Mouse (Mus musculus): ENCODE measurements at regions not wholly inside any gene's neighbourhood (a gene's known extent, or its start where the extent isn't known, plus 50 kb on each side); places are given as distances from the start of the nearest gene placed in this dataset.

- H3K27me3 ChIP-seq (ENCODE audit: control insufficient read depth in 1 of 2, insufficient read depth in 2 of 2, low read length in 2 of 2), result peaks cover 3 to 4% of the 10 kb centered on the region in 2 experiments; a peak in 3 of 4 replicates
- H3K4me1 ChIP-seq (ENCODE audit: control insufficient read depth in 1 of 2, insufficient read depth in 2 of 2, low read length in 2 of 2), result no peaks in the 10 kb centered on the region
- no peaks in the 10 kb centered on the region for H3K9me3 ChIP-seq (replicated peaks; ENCODE audit: insufficient read depth, low read length)
- TF ChIP-seq ZMIZ1 (IDR thresholded peaks at IDR 0.05; ENCODE audit: low read depth, low read length) (no peak), ETS1 (IDR thresholded peaks at IDR 0.05; ENCODE audit: low read depth, low read length) (no peak), KAT2A (conservative IDR thresholded peaks at IDR 0.05; ENCODE audit: low read depth, low read length) (no peak), MXI1 (IDR thresholded peaks at IDR 0.05; ENCODE audit: low read depth, low read length) (no peak), POLR2AphosphoS5 (IDR thresholded peaks at IDR 0.05; ENCODE audit: borderline replicate concordance, low read depth, low read length) (no peak), EP300 (IDR thresholded peaks at IDR 0.05; ENCODE audit: low read depth in 1 of 2, low read length in 2 of 2) (no peak), TCF12 (IDR thresholded peaks at IDR 0.05; ENCODE audit: low read depth, low read length) (no peak), MAX (IDR thresholded peaks at IDR 0.05; ENCODE audit: low read length) (no peak), RCOR1 (IDR thresholded peaks at IDR 0.05; ENCODE audit: low read depth, low read length) (no peak), MAZ (IDR thresholded peaks at IDR 0.05; ENCODE audit: low read depth, low read length) (no peak), CHD1 (IDR thresholded peaks at IDR 0.05; ENCODE audit: low read depth, low read length) (no peak), POLR2A (IDR thresholded peaks at IDR 0.05; ENCODE audit: control insufficient read depth in 1 of 2, insufficient read depth in 1 of 2, low read depth in 1 of 2, low read length in 2 of 2, poor library complexity in 1 of 2) (no peak), USF1 (IDR thresholded peaks at IDR 0.05; ENCODE audit: low read depth, low read length) (no peak)
- H3K36me3 ChIP-seq (ENCODE audit: control insufficient read depth in 1 of 2, insufficient read depth in 2 of 2, low read length in 2 of 2), result no peaks in the 10 kb centered on the region
- H3K4me3 ChIP-seq (ENCODE audit: control insufficient read depth in 1 of 2, insufficient read depth in 1 of 2, low read depth in 2 of 2, low read length in 2 of 2), result no peak overlapping the region
- H3K27ac ChIP-seq (ENCODE audit: control insufficient read depth, low read depth, low read length), result no peak overlapping the region
- no peaks in the 10 kb centered on the region for H3K79me2 ChIP-seq (ENCODE audit: control insufficient read depth, insufficient read depth, low read length, poor library complexity)
- DNase-seq (ENCODE audit: low read depth, low spot score), result no peak
- no peak overlapping the region for H3K9ac ChIP-seq (ENCODE audit: control insufficient read depth, low read depth, low read length, poor library complexity, severe bottlenecking)
Measured at GRCm38 (mm10) chr6:89236892-89237646, 125.4 kb downstream of the Plxna1 start.

GRCm38 (mm10) chr6:89238871-89239270 lies 123.5 kb downstream of the Plxna1 start:
- no peak overlapping the region for H3K27ac ChIP-seq (ENCODE audit: control insufficient read depth, low read depth, low read length)
- no peak overlapping the region for H3K9ac ChIP-seq (ENCODE audit: control insufficient read depth, low read depth, low read length, poor library complexity, severe bottlenecking)
- H3K36me3 ChIP-seq (ENCODE audit: control insufficient read depth in 1 of 2, insufficient read depth in 2 of 2, low read length in 2 of 2), result no peaks in the 10 kb centered on the region
- H3K79me2 ChIP-seq (ENCODE audit: control insufficient read depth, insufficient read depth, low read length, poor library complexity), result no peaks in the 10 kb centered on the region
- peaks cover 0 to 2% of the 10 kb centered on the region in 2 experiments; a peak in 1 of 4 replicates for H3K27me3 ChIP-seq (ENCODE audit: control insufficient read depth in 1 of 2, insufficient read depth in 2 of 2, low read length in 2 of 2)
- no peak for TF ChIP-seq ZNF384 (IDR thresholded peaks at IDR 0.05; ENCODE audit: low read depth, low read length)
- TF ChIP-seq EP300 (IDR thresholded peaks at IDR 0.05; ENCODE audit: low read depth in 1 of 2, low read length in 2 of 2), result no peak
- TF ChIP-seq RAD21 (IDR thresholded peaks at IDR 0.05; ENCODE audit: low read depth, low read length), result no peak
- no peak for TF ChIP-seq MAX (IDR thresholded peaks at IDR 0.05; ENCODE audit: low read length)
- H3K4me3 ChIP-seq (ENCODE audit: control insufficient read depth in 1 of 2, insufficient read depth in 1 of 2, low read depth in 2 of 2, low read length in 2 of 2), result no peak overlapping the region
- DNase-seq (ENCODE audit: low read depth, low spot score), result no peak
- H3K4me1 ChIP-seq (ENCODE audit: control insufficient read depth in 1 of 2, insufficient read depth in 2 of 2, low read length in 2 of 2), result no peaks in the 10 kb centered on the region
- no peaks in the 10 kb centered on the region for H3K9me3 ChIP-seq (replicated peaks; ENCODE audit: insufficient read depth, low read length)

Measured in MEL (cell line).